Mouse (Mus musculus) bone marrow, adult 2 months (tissue): ENCODE results near the gene Gm9767. TPM values are rescaled to one million over a fixed set of nuclear protein-coding genes. Genes with fewer than 3 reads are reported as not detected.

Source experiments
- H3K27ac ChIP-seq: fragments of 200-500 bp; 2 replicates; pipeline ENCODE4 v1.5.1; 2012; ENCODE audit warnings: low read depth, mild to moderate bottlenecking, control low read depth, inconsistent platforms, low read length; ENCODE audit not compliant: control insufficient read depth, poor library complexity, insufficient read depth
- H3K4me1 ChIP-seq: fragments of 200-500 bp; 2 replicates; pipeline ENCODE4 v1.6.1; 2011; ENCODE audit warnings: low read length; ENCODE audit not compliant: control insufficient read depth, insufficient read depth
- H3K4me3 ChIP-seq: fragments of 200-500 bp; replicated peaks from 2 replicates; pipeline ENCODE3; 2011; ENCODE audit warnings: mild to moderate bottlenecking, low read depth, low read length, control low read depth; ENCODE audit not compliant: control insufficient read depth
- CTCF ChIP-seq: fragments of 200-500 bp; IDR thresholded peaks from 2 replicates; pipeline ENCODE4 v1.5.1; 2011; ENCODE audit warnings: low read length, control low read depth; ENCODE audit not compliant: control insufficient read depth, insufficient read depth
- POLR2A ChIP-seq: fragments of 200-500 bp; IDR thresholded peaks from 2 replicates; pipeline ENCODE4 v1.6.1; 2011; ENCODE audit warnings: low read depth, mild to moderate bottlenecking, control low read depth, low read length, borderline replicate concordance; ENCODE audit not compliant: control insufficient read depth
- WGBS: fragments of 180-500 bp; shearing (Covaris S2); methylation state at CpG from one replicate; pipeline ENCODE4 v1.1.7; 2018; 5-methylcytosine and 5-hydroxymethylcytosine counted together
- polyA plus RNA-seq: library from polyadenylated mRNA; stranded (reverse); fragments of >200 nt; gene quantifications from 2 replicates; pipeline ENCODE4 v1.2.4, GENCODE M21; 2011; ENCODE audit warnings: low replicate concordance; ENCODE audit not compliant: missing spikeins, insufficient read depth, insufficient read length

Gm9767 gene
- polyA plus RNA-seq, 1 experiment: not detected

GRCm38 (mm10) chr10:26079678-26080077 is 1.6 kb downstream of the Gm9767 start:
- 22% methylated on average over 3 of the region's 3 CpGs for WGBS
- no peaks in the 10 kb centered on the region for H3K4me1 ChIP-seq
- TF ChIP-seq CTCF (no peak), POLR2A (no peak)
- no peak overlapping the region for H3K27ac ChIP-seq
- no peak overlapping the region for H3K4me3 ChIP-seq

DNA sequence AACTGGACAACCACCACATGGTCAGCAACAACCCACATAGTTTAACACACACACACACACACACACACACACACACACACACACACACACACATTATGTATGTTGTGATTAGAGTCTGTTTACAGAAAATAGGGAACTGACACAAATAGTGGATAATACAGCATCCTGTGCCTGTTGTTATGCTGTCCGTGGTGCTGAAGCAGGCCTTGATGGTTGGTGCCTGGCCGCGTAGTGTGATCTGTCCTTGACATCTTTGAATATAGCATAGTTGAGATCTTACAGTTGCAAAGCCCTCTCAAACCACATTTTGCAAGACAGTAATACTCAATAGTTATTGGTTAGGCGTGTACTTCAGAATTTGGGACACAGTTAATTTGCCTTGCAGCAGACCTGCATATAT is 4.0 kb downstream of the Gm9767 start:
- no peaks in the 10 kb centered on the region for H3K4me1 ChIP-seq
- 58% methylated on average over 4 of the region's 4 CpGs for WGBS
- H3K27ac ChIP-seq: no peak overlapping the region
- TF ChIP-seq CTCF: no peak
- no peak for TF ChIP-seq POLR2A
- H3K4me3 ChIP-seq: no peak overlapping the region

- WGBS: 68% methylated on average over 3 of the region's 3 CpGs
- TF ChIP-seq CTCF (no peak), POLR2A (no peak)
- Histone ChIP-seq H3K4me3 (no peak overlapping the region), H3K4me1 (no peaks in the 10 kb centered on the region), H3K27ac (no peak overlapping the region)
These were observed 25.4 kb downstream of the Gm9767 start for GRCm38 (mm10) chr10:26103330-26103982.

DNA sequence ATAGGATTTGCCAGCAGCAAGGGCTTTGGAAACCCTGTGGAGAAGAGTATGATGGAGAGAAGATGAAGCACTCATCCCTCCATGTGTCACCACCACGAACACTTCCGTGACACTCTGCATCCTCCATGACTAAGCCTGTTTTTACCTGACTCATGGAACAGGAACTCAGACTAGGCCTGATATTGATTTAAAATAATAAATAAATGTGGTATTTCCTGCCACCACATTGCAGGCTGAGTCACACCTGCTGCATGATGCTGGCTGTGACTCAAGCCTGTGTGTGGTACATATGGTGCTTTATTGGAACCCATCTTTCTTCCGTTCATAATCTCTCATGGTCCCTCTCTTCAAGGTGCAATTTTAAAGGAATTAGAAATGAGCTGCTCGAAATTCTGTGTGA is 36.4 kb downstream of the Gm9767 start:
- WGBS: 68% methylated on average over 4 of the region's 4 CpGs
- H3K4me3 ChIP-seq: no peak overlapping the region
- no peaks in the 10 kb centered on the region for H3K4me1 ChIP-seq
- H3K27ac ChIP-seq: no peak overlapping the region
- no peak for TF ChIP-seq POLR2A
- TF ChIP-seq CTCF: no peak

DNA sequence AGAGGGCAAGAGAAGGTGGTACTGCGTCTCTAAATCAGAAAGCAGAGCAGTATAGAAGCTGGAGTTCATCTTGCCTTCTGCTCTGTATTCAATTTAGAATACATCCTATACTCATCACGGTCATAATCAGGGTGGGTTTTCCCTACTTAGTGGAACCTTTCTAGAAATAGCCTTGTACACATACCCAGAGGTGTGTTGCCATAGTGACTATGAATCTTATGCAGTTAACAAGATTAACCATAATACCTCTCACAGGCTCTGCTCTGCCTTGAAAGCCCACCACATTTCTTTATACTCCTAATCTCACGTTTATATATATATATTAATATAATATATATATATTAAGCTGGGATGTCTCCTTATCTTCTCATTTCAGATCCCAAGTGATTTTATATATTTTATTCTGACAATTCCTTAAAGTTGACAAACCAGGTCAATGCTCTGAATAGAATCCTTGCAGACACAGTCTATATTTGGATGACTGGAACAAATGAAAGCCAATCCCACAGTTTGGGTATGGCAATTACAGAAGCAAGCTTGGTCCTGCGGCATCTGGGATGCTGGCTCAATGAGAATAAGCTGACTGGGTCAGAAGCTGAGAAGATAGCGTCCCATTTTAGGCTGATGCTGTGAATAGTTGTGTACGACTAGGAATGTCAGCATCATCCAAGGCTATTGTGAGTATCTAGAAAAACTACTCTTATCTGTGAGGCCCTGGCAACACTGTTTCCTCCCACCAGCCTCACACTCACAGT is 41.2 kb downstream of the Gm9767 start:
- WGBS: 73% methylated on average over 6 of the region's 6 CpGs
- no peak for TF ChIP-seq CTCF
- TF ChIP-seq POLR2A: no peak
- Histone ChIP-seq H3K27ac (no peak overlapping the region), H3K4me1 (no peaks in the 10 kb centered on the region), H3K4me3 (no peak overlapping the region)

GRCm38 (mm10) chr10:26119822-26120183 is 41.7 kb downstream of the Gm9767 start:
- WGBS: 52% methylated on average over 1 of the region's 1 CpGs
- TF ChIP-seq POLR2A (no peak), CTCF (no peak)
- Histone ChIP-seq H3K4me3 (no peak overlapping the region), H3K4me1 (no peaks in the 10 kb centered on the region), H3K27ac (no peak overlapping the region)

Other genes starting within 250 kb of the Gm9767 start
- gene Tmem200a, start 797 bp downstream of the Gm9767 start, polyA plus RNA-seq: not detected in 2 replicates
- gene Samd3, start 151.5 kb downstream of the Gm9767 start, polyA plus RNA-seq: 1.6 and 2.3 TPM in 2 replicates